Mouse (Mus musculus) liver, embryonic 14.5 days (tissue): ENCODE results near the gene Klhl7.

Source experiments
- CTCF ChIP-seq: IDR thresholded peaks from 2 replicates; pipeline ENCODE4 v1.5.1; 2016; ENCODE audit warnings: antibody characterized with exemption, low read depth, control low read depth
- EP300 ChIP-seq: IDR thresholded peaks from 2 replicates; pipeline ENCODE4 v1.6.1; 2016; ENCODE audit warnings: antibody characterized with exemption, low read depth

GRCm38 (mm10) chr5:24201006-24201405 lies 100.6 kb downstream of the Klhl7 start:
- no peak for TF ChIP-seq EP300
- TF ChIP-seq CTCF: no peak
